Mouse (Mus musculus) regulatory T cell (primary cell): ENCODE measurements around the gene Esp18.

Experiments
- in situ Hi-C: fragments of 300-600 bp; cut with MboI, MseI; formaldehyde crosslinking; loops from one replicate; pipeline ENCODE4 v1.15.1; 2025; ENCODE audit warnings: high pct_unique_total_duplicates

Esp18 gene

GRCm38 (mm10) chr17:39406059-39406458 is at the start of gene Esp18:
Gene Esp18 (plus strand): TSS chr17:39406359.
- in situ Hi-C loops: no loop called here

GRCm38 (mm10) chr17:39363316-39363715 is 42.8 kb upstream of the Esp18 start:
- in situ Hi-C loops: loop anchor here (10.0 kb wide), 1 partner anchor 681 kb away; no protein-coding TSS in a partner anchor
